Mouse (Mus musculus) thymus, adult 2 months (tissue): ENCODE measurements around the gene Asf1b. TPM values are rescaled to one million over a fixed set of nuclear protein-coding genes. Genes with fewer than 3 reads are reported as not detected.

Source experiments
- DNase-seq: peaks from one replicate; pipeline ENCODE4 v3.0.0; 2021
- H3K27ac ChIP-seq: fragments of 200-500 bp; 2 replicates; pipeline ENCODE4 v1.5.1; 2012; ENCODE audit warnings: low read length, control low read depth; ENCODE audit not compliant: control insufficient read depth, insufficient read depth
- H3K27me3 ChIP-seq: fragments of 200-500 bp; 2 replicates; pipeline ENCODE4 v1.6.1; 2012; ENCODE audit warnings: mild to moderate bottlenecking, low read length, moderate library complexity, mixed read lengths; ENCODE audit not compliant: control insufficient read depth, insufficient read depth
- H3K36me3 ChIP-seq: fragments of 200-500 bp; 2 replicates; pipeline ENCODE4 v1.6.1; 2012; ENCODE audit warnings: mild to moderate bottlenecking, low read length, moderate library complexity; ENCODE audit not compliant: control insufficient read depth, insufficient read depth
- H3K4me1 ChIP-seq: fragments of 200-500 bp; replicated peaks from 2 replicates; pipeline ENCODE4 v1.6.1; 2012; ENCODE audit warnings: low read length; ENCODE audit not compliant: control insufficient read depth, insufficient read depth
- H3K4me3 ChIP-seq: fragments of 200-500 bp; 2 replicates; pipeline ENCODE4 v1.5.1; 2012; ENCODE audit warnings: mild to moderate bottlenecking, low read length, control low read depth, moderate library complexity; ENCODE audit not compliant: control insufficient read depth, insufficient read depth
- CTCF ChIP-seq: fragments of 200-500 bp; IDR thresholded peaks from 2 replicates; pipeline ENCODE4 v1.5.1; 2012; ENCODE audit warnings: mild to moderate bottlenecking, control low read depth, low read length, moderate library complexity, borderline replicate concordance; ENCODE audit not compliant: control insufficient read depth, poor library complexity, insufficient read depth; ENCODE audit errors: extremely low read depth
- POLR2A ChIP-seq: fragments of 200-500 bp; IDR thresholded peaks from 2 replicates; pipeline ENCODE4 v1.6.1; 2012; ENCODE audit warnings: mild to moderate bottlenecking, low read length, control low read depth, moderate library complexity; ENCODE audit not compliant: control insufficient read depth, poor library complexity, insufficient read depth; ENCODE audit errors: extremely low read depth
- WGBS: fragments of 180-500 bp; shearing (Covaris S2); methylation state at CpG from one replicate; pipeline ENCODE4 v1.1.7; 2018; 5-methylcytosine and 5-hydroxymethylcytosine counted together
- polyA plus RNA-seq: library from polyadenylated mRNA; depleted of rRNA; stranded (reverse); fragments of >200 nt; gene quantifications from 2 replicates; pipeline ENCODE4 v1.2.3, GENCODE M21; 2012

Asf1b gene
- polyA plus RNA-seq, 1 experiment: 170 TPM

DNA sequence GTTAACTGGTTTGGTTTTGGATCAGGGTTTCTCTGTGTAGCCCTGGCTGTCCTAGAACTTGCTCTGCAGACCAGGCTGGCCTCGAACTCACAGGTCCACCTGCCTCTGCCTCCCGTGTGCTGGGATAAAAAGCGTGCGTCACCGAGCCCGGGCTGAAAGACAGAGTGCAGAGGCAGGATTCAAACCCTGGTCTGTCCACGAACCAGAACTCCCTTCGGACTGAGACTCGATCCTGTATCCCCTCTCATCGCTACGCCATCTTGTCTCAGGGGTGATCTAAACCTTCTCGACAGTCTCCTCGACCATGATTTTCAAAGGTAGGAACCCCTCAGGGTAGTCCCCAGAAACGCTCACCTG is 580 bp upstream of the Asf1b start:
- Histone ChIP-seq H3K36me3 (no peaks in the 10 kb centered on the region), H3K27me3 (no peaks in the 10 kb centered on the region), H3K4me3 (peak overlapping the region; percentile 73), H3K27ac (no peak overlapping the region), H3K4me1 (peaks cover 13% of the 10 kb centered on the region)
- TF ChIP-seq CTCF: no peak
- TF ChIP-seq POLR2A: no peak
- WGBS: 2% methylated on average over 14 of the region's 14 CpGs
- no peak for DNase-seq

GRCm38 (mm10) chr8:83955958-83956218 is 581 bp downstream of the Asf1b start:
- peak overlapping the region; percentile 73 for H3K4me3 ChIP-seq
- H3K27me3 ChIP-seq: no peaks in the 10 kb centered on the region
- H3K27ac ChIP-seq: no peak overlapping the region
- DNase-seq: no peak
- peaks cover 13% of the 10 kb centered on the region for H3K4me1 ChIP-seq
- TF ChIP-seq CTCF (no peak), POLR2A (no peak)
- WGBS: 19% methylated on average over 15 of the region's 15 CpGs
- no peaks in the 10 kb centered on the region for H3K36me3 ChIP-seq

GRCm38 (mm10) chr8:83956789-83957188 is 1.5 kb downstream of the Asf1b start:
- Histone ChIP-seq H3K27ac (no peak overlapping the region), H3K4me1 (peaks cover 13% of the 10 kb centered on the region), H3K4me3 (no peak overlapping the region), H3K36me3 (no peaks in the 10 kb centered on the region), H3K27me3 (no peaks in the 10 kb centered on the region)
- DNase-seq: peak; percentile 41
- WGBS: 3% methylated on average over 1 of the region's 1 CpGs
- no peak for TF ChIP-seq POLR2A
- no peak for TF ChIP-seq CTCF

- Histone ChIP-seq H3K27me3 (no peaks in the 10 kb centered on the region), H3K4me1 (no peaks in the 10 kb centered on the region), H3K4me3 (no peak overlapping the region), H3K27ac (no peak overlapping the region), H3K36me3 (peaks cover 26% of the 10 kb centered on the region)
- TF ChIP-seq CTCF: no peak
- TF ChIP-seq POLR2A: no peak
- DNase-seq: no peak
- 92% methylated on average over 5 of the region's 5 CpGs for WGBS
Observed at GRCm38 (mm10) chr8:83964015-83964765, 8.9 kb downstream of the Asf1b start.

- peaks cover 5% of the 10 kb centered on the region for H3K4me1 ChIP-seq
- no peaks in the 10 kb centered on the region for H3K27me3 ChIP-seq
- TF ChIP-seq POLR2A: no peak
- no peak for TF ChIP-seq CTCF
- H3K27ac ChIP-seq: no peak overlapping the region
- 98% methylated on average over 7 of the region's 7 CpGs for WGBS
- no peak for DNase-seq
- no peak overlapping the region for H3K4me3 ChIP-seq
- peaks cover 26% of the 10 kb centered on the region for H3K36me3 ChIP-seq
Observed at GRCm38 (mm10) chr8:83967701-83968100, 12.4 kb downstream of the Asf1b start.

- no peak for DNase-seq
- Histone ChIP-seq H3K27ac (no peak overlapping the region), H3K4me1 (peaks cover 17% of the 10 kb centered on the region), H3K4me3 (no peak overlapping the region), H3K27me3 (no peaks in the 10 kb centered on the region), H3K36me3 (peaks cover 18% of the 10 kb centered on the region)
- 97% methylated on average over 4 of the region's 4 CpGs for WGBS
- TF ChIP-seq CTCF (no peak), POLR2A (no peak)
Observed at GRCm38 (mm10) chr8:83971121-83971520, 15.8 kb downstream of the Asf1b start.

- peaks cover 16% of the 10 kb centered on the region for H3K36me3 ChIP-seq
- no peak for TF ChIP-seq CTCF
- no peak for TF ChIP-seq POLR2A
- no peak overlapping the region for H3K27ac ChIP-seq
- peaks cover 17% of the 10 kb centered on the region for H3K4me1 ChIP-seq
- DNase-seq: no peak
- no peak overlapping the region for H3K4me3 ChIP-seq
- WGBS: 89% methylated on average over 6 of the region's 6 CpGs
- H3K27me3 ChIP-seq: no peaks in the 10 kb centered on the region
Observed at GRCm38 (mm10) chr8:83971661-83972060, 16.4 kb downstream of the Asf1b start.
